ENCODE assay signal across 21 mouse cellular contexts in genomic region chr13:75727932-75728331, GRCm38 (mm10). TPM values are rescaled to one million over a fixed set of nuclear protein-coding genes. Genes with fewer than 3 reads are reported as not detected.
DNase-seq lines count a peak whose midpoint lies in the region; ATAC-seq lines count a peak whose summit lies in the region.
"Had no signal": no experiment of that assay in that cellular context is flagged by ENCODE, and none has a peak within 500 bp of the region (broad histone marks: within the 10 kb centered on the region; RNA-seq: fewer than 3 reads in every experiment).

No protein-coding gene starts in this region.

- no peaks in the 10 kb centered on the region for H3K27me3 ChIP-seq in liver, embryonic 11.5 days (replicated peaks; ENCODE audit: control insufficient read depth, insufficient read depth, low read length)
- H3K27me3 ChIP-seq in liver, embryonic 15.5 days: no peaks in the 10 kb centered on the region
- H3K27me3 ChIP-seq: embryonic facial prominence, embryonic 15.5 days; forebrain, embryonic 13.5 days; heart, embryonic 15.5 days had no signal

- no peak overlapping the region for H3K4me3 ChIP-seq in liver, embryonic 11.5 days (ENCODE audit: low read depth, low read length)
- no peak overlapping the region for H3K4me3 ChIP-seq in liver, embryonic 15.5 days (replicated peaks)
- H3K4me3 ChIP-seq: embryonic facial prominence, embryonic 15.5 days; forebrain, embryonic 13.5 days; heart, embryonic 10.5 days; heart, embryonic 15.5 days; hindbrain, embryonic 10.5 days had no signal

- peaks cover 2% of the 10 kb centered on the region; the same call in 1 of the 2 replicates for H3K36me3 ChIP-seq in liver, embryonic 11.5 days (ENCODE audit: control insufficient read depth, insufficient read depth, low read length)
- peaks cover 52% of the 10 kb centered on the region for H3K36me3 ChIP-seq in liver, embryonic 15.5 days (replicated peaks)
- H3K36me3 ChIP-seq: embryonic facial prominence, embryonic 15.5 days; heart, embryonic 10.5 days; heart, embryonic 15.5 days; hindbrain, embryonic 10.5 days had no signal

- no peaks in the 10 kb centered on the region for H3K9me3 ChIP-seq in liver, embryonic 11.5 days (ENCODE audit: control insufficient read depth, low read length)
- no peaks in the 10 kb centered on the region for H3K9me3 ChIP-seq in liver, embryonic 15.5 days (replicated peaks)
- H3K9me3 ChIP-seq: embryonic facial prominence, embryonic 15.5 days; forebrain, embryonic 13.5 days; G1E; heart, embryonic 10.5 days; heart, embryonic 15.5 days; hindbrain, embryonic 10.5 days had no signal

- H3K27ac ChIP-seq in liver, embryonic 11.5 days (ENCODE audit: low read depth, low read length): peak overlapping the region; percentile 33
- peak overlapping the region; percentile 81 for H3K27ac ChIP-seq in liver, embryonic 15.5 days (replicated peaks)
- H3K27ac ChIP-seq: embryonic facial prominence, embryonic 15.5 days; forebrain, embryonic 13.5 days; heart, embryonic 15.5 days; hindbrain, embryonic 10.5 days; hindbrain, embryonic 14.5 days had no signal

- H3K4me2 ChIP-seq in liver, embryonic 11.5 days: no peak overlapping the region
- peak overlapping the region; percentile 28 for H3K4me2 ChIP-seq in liver, embryonic 15.5 days
- H3K4me2 ChIP-seq: embryonic facial prominence, embryonic 15.5 days; forebrain, embryonic 13.5 days; heart, embryonic 15.5 days; hindbrain, embryonic 14.5 days had no signal

- ATAC-seq in liver, embryonic 11.5 days (replicated peaks; ENCODE audit: low FRiP score): peak; percentile 26; the same call in 1 of the 2 replicates
- ATAC-seq in erythroid progenitor cell, adult 5-6 weeks (replicated peaks; ENCODE audit: low FRiP score, poor library complexity, severe bottlenecking): 0 out of 2 replicates have a peak, but pooled peaks have one; percentile 40
- ATAC-seq in liver, embryonic 15.5 days (ENCODE audit: insufficient read depth): peak; percentile 53
- 0 out of 2 replicates have a peak, but pooled peaks have one; percentile 17 for ATAC-seq in megakaryocyte-erythroid progenitor cell, adult 5-6 weeks (replicated peaks; ENCODE audit: low FRiP score, low TSS enrichment, poor library complexity, severe bottlenecking)
- ATAC-seq: forebrain, embryonic 13.5 days; forebrain, postnatal 0 days had no signal

- WGBS in liver, embryonic 11.5 days: 83% methylated on average over 1 of the region's 1 CpGs
- WGBS in liver, embryonic 15.5 days (ENCODE audit: insufficient replicate concordance): 50% methylated on average over 1 of the region's 1 CpGs

- H3K4me1 ChIP-seq in liver, embryonic 11.5 days (replicated peaks; ENCODE audit: control insufficient read depth, insufficient read depth, low read length): peaks cover 33% of the 10 kb centered on the region
- peaks cover 80% of the 10 kb centered on the region for H3K4me1 ChIP-seq in liver, embryonic 15.5 days (replicated peaks)
- H3K4me1 ChIP-seq: embryonic facial prominence, embryonic 15.5 days; heart, embryonic 15.5 days had no signal

- H3K9ac ChIP-seq in liver, embryonic 11.5 days (ENCODE audit: low read depth, low read length): no peak overlapping the region
- H3K9ac ChIP-seq in liver, embryonic 15.5 days: no peak overlapping the region
- H3K9ac ChIP-seq: embryonic facial prominence, embryonic 15.5 days; forebrain, embryonic 13.5 days; forebrain, postnatal 0 days; heart, embryonic 15.5 days; hindbrain, embryonic 14.5 days had no signal

- DNase-seq in liver, embryonic 11.5 days (ENCODE audit: low spot score): no peak
- DNase-seq in liver: no peak
- no peak for DNase-seq in ovary, adult 18-20 months (ENCODE audit: low spot score)
- no peak for DNase-seq in ovary, postnatal 14 days (ENCODE audit: low spot score)
- no peak for DNase-seq in left cerebral cortex, postnatal 36 days (ENCODE audit: low spot score in 2 of 2)
- DNase-seq: adrenal gland, postnatal 10 days; cerebellum, adult 18-20 months; cerebellum, adult 9-11 months; embryo, embryonic 11 days; forebrain, postnatal 0 days; gastrocnemius, postnatal 36 days had no signal

- intact Hi-C loops in left cerebral cortex, postnatal 36 days (cut with DNase I): no loop called here

RNA-seq across cellular contexts. Expression of gene Ell2, which starts 21.4 kb away (rescaled TPM):
- polyA plus RNA-seq in liver, embryonic 11.5 days (2014; fragmentation: Nextera tagmentation; extraction: Ambion mirVana): 40.4 and 44.8 TPM in 2 replicates
- total RNA-seq in erythroid progenitor cell, adult 5-6 weeks (2015; ENCODE audit: low replicate concordance): 78.4 and 114 TPM in 2 replicates
- 46.5 and 46.8 TPM in 2 replicates for total RNA-seq in erythroid progenitor cell, adult 5-6 weeks (2017; ENCODE audit: low replicate concordance)
- polyA plus RNA-seq in liver, embryonic 15.5 days (2015; fragmentation: Nextera tagmentation; extraction: Ambion mirVana): 34.0 and 34.2 TPM in 2 replicates
- total RNA-seq in megakaryocyte-erythroid progenitor cell, adult 5-6 weeks (2014; fragmentation: Nextera tagmentation): 40.4 and 65.7 TPM in 2 replicates
- total RNA-seq in megakaryocyte-erythroid progenitor cell, adult 5-6 weeks (2017): 61.8 and 63.9 TPM in 2 replicates
- total RNA-seq in left cerebral cortex, postnatal 36 days (2021): 10 to 100 TPM; 42.6 to 52.3 TPM
